Mouse (Mus musculus): ENCODE results near the gene 1700010I14Rik. TPM values are rescaled to one million over a fixed set of nuclear protein-coding genes. Genes with fewer than 3 reads are reported as not detected.

The 1700010I14Rik gene
- polyA plus RNA-seq, 1 experiment = 204 TPM

DNA sequence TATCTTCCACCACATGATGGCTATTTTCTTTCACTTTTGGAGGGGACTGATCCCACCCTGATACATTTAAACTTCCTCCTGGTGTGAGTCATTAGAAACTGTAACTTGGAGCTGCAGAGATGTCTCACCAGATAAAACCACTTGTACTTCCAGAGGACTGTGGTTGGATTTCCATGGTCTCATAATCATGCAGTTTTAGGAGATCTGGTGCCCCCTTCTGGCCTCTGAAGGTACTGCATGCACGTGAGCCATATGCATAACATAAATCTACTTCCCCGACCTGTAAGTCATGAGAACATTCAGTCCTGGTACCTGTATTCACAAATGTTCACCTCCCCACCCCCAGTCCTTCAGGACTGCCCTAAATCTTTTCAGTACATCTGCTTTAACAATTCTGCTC lies 54.6 kb downstream of the 1700010I14Rik start:
- Histone ChIP-seq H3K4me1 (ENCODE audit: control insufficient read depth, insufficient read depth, low read length) (no peaks in the 10 kb centered on the region), H3K36me3 (ENCODE audit: control insufficient read depth, insufficient read depth, low read length) (no peaks in the 10 kb centered on the region), H3K27ac (ENCODE audit: control insufficient read depth, insufficient read depth, low read depth, low read length) (no peak overlapping the region), H3K27me3 (ENCODE audit: control insufficient read depth, insufficient read depth, low read length) (no peaks in the 10 kb centered on the region), H3K4me3 (ENCODE audit: control insufficient read depth, low read depth, low read length) (no peak overlapping the region)
- TF ChIP-seq POLR2A (IDR thresholded peaks at IDR 0.05; ENCODE audit: control insufficient read depth, low read depth, low read length) (no peak), CTCF (IDR thresholded peaks at IDR 0.05; ENCODE audit: control insufficient read depth, insufficient read depth, insufficient replicate concordance, low read depth, low read length) (peak; percentile 16; the same call in 1 of the 2 replicates)

DNA sequence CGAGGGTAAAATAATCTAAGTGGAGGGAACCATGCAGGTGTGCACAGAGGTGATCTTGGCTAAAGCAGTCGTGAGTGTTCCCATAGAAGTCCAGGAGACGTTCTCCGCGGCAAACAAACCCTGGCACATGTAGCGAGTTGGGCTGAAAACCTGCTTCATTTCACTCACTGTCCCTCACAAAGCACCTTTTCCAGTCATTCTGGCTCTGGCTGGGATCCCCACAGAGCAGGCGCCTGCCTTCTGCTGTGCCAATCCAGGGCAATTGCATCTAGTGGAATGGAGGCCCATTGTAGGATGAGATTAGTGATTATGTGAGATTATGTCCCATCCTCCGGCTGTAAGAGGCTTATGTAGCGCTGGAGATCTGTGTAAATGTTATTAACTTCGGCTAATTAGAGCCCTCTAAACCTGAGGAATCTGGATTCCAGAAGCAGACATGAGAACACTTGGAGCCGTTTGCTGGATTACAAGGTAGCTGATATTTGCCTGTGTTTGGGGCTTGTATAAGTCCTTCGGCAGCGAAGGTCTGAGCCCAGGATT lies 64.4 kb downstream of the 1700010I14Rik start:
- H3K27me3 ChIP-seq (ENCODE audit: control insufficient read depth, insufficient read depth, low read length) = no peaks in the 10 kb centered on the region
- no peaks in the 10 kb centered on the region for H3K4me1 ChIP-seq (ENCODE audit: control insufficient read depth, insufficient read depth, low read length)
- no peak overlapping the region for H3K27ac ChIP-seq (ENCODE audit: control insufficient read depth, insufficient read depth, low read depth, low read length)
- no peak overlapping the region for H3K4me3 ChIP-seq (ENCODE audit: control insufficient read depth, low read depth, low read length)
- TF ChIP-seq POLR2A (IDR thresholded peaks at IDR 0.05; ENCODE audit: control insufficient read depth, low read depth, low read length) (no peak), CTCF (IDR thresholded peaks at IDR 0.05; ENCODE audit: control insufficient read depth, insufficient read depth, insufficient replicate concordance, low read depth, low read length) (no peak)
- H3K36me3 ChIP-seq (ENCODE audit: control insufficient read depth, insufficient read depth, low read length) = no peaks in the 10 kb centered on the region

DNA sequence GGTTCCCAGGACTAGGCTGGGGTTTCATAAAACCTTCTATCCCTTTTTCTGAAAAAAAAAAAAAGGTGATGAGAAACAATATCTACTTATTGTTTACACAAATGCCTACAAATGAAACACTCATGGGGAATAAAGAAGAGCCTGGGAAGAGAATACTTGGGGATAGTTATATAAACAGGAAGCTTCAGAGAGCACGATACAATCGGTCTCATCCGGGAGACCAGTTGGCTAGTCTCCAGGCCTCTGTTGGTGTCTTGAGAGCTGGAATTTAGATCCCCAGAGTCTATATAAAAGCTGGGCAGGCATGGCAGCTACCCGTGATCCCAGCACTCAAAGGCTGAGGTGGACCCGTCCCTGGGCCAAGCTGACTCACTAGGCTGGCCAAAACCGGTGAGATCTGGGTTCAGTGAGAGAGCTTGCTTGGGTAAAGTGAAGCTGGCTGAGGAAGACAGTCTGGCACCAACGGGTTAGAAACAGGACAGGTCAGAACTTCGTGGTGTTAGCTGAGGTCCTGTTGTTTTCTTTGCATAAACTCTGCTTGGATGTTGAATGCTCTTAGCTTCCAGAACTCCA lies 71.3 kb downstream of the 1700010I14Rik start:
- Histone ChIP-seq H3K27ac (ENCODE audit: control insufficient read depth, insufficient read depth, low read depth, low read length) (no peak overlapping the region), H3K4me3 (ENCODE audit: control insufficient read depth, low read depth, low read length) (no peak overlapping the region), H3K36me3 (ENCODE audit: control insufficient read depth, insufficient read depth, low read length) (no peaks in the 10 kb centered on the region), H3K4me1 (ENCODE audit: control insufficient read depth, insufficient read depth, low read length) (no peaks in the 10 kb centered on the region), H3K27me3 (ENCODE audit: control insufficient read depth, insufficient read depth, low read length) (no peaks in the 10 kb centered on the region)
- no peak for TF ChIP-seq CTCF (IDR thresholded peaks at IDR 0.05; ENCODE audit: control insufficient read depth, insufficient read depth, insufficient replicate concordance, low read depth, low read length)
- no peak for TF ChIP-seq POLR2A (IDR thresholded peaks at IDR 0.05; ENCODE audit: control insufficient read depth, low read depth, low read length)
